Mouse (Mus musculus): ENCODE measurements around the gene Aff3.
"Not testable (repeated sequence)": the region's sequence is repeated elsewhere in the genome, so short reads cannot be mapped to it uniquely, and the experiment has no call there.

Gene Aff3

DNA sequence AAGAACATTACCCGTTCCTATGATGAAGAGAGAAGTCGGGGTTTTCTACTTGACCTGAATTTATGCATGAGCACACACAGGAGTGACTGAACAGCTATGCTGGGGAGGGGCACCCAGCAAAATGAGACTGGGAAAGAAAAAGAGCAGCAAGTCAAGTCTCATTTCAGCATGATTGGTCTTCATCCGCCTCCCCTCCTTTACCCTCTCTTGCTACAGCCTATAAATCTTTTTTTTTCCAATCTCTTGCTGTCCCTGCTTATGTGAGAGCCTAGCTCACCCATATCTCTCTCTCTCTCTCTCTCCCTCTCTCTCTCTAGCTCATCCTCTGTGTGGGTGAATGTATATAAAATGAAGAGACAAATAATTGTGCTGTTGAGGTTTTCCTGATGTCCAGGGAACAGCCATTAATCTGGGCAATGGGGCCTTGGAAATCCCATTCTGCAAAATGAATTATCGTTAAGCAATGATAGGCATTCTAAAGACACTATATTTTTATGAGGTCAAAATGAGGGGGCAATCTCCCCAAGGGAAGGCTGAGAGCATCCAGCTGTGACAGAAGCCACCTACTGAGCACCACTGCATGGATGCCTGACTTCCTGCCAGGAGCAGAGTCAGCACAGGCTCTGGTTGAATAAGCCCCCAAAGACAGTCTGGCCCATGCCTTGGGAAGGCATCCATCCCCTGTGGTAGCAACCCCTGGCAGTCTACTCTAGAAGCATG is 224.8 kb downstream of the Aff3 start:
- DNase-seq (ENCODE audit: low spot score in 2 of 2) = no peak

- DNase-seq (ENCODE audit: low spot score in 2 of 2) = no peak
Measured at GRCm38 (mm10) chr1:38438447-38438846, 226.3 kb downstream of the Aff3 start.

DNA sequence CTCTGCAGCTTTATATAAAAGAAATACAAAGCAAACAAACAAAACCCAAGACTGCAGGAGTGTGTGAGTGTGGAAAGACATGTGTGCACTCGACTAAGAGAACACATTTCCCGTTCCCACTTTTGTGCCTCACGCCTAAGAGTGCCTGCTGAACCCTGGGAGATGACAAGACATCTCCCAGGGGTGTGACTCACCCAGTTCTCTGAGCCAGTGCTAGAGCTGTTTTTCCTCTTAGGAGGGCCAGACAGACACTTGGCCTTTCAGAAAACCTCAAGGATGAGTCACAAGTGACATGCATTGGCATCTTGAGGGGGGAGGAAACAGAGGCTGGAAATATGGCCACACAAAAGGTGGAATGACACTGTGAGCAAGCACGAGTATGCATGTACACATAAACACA is 227.1 kb downstream of the Aff3 start:
- no peak for DNase-seq (ENCODE audit: low spot score in 2 of 2)

DNA sequence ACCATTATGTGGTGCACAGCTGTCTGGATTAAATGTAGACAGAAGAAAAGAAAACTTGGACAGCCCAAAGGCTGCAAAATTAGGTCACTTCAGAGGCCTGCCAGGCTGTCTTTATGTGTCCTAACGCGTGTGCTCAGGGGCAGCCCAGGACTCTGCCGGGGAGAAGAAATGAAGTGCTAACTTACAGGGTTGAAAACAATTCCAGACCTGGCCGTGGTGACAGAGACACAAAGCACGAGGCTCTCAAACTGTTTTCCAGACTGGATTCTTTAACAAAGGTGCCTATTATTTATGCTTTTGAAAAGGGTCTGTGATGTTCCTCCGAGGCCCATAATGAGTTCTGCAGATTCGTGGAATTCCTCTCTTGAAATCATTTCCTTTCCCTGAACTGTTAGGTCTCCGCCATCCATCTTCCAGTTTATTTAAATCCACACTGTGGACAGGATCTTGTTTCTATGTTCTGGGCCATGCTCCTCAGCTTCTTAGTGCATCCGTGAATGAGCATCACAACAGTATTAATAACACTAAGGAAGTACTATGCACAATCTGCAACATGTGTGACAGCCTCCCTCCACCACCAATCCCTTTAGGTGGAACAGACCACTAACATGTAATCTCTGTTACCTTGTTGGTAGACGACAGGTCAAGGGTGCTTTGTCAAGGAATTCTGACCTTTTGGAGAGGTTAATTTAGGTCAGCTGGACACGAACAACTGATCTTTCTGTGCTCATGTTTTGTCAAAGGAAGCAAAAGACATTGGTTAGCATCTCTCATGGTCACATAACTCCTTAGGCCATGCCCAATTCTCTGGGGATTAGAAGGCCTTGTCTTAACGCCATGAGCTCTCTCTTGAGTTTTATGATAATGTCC is 228.0 kb downstream of the Aff3 start:
- no peak for DNase-seq (ENCODE audit: low spot score in 2 of 2)

- DNase-seq (ENCODE audit: low spot score in 2 of 2) = not testable (repeated sequence)
Measured at GRCm38 (mm10) chr1:38430311-38430710, 234.4 kb downstream of the Aff3 start.

GRCm38 (mm10) chr1:38428708-38429683 is 235.8 kb downstream of the Aff3 start:
- DNase-seq (ENCODE audit: low spot score in 2 of 2) = no peak

GRCm38 (mm10) chr1:38422921-38423320 is 241.8 kb downstream of the Aff3 start:
- DNase-seq (ENCODE audit: low spot score in 2 of 2) = no peak

DNA sequence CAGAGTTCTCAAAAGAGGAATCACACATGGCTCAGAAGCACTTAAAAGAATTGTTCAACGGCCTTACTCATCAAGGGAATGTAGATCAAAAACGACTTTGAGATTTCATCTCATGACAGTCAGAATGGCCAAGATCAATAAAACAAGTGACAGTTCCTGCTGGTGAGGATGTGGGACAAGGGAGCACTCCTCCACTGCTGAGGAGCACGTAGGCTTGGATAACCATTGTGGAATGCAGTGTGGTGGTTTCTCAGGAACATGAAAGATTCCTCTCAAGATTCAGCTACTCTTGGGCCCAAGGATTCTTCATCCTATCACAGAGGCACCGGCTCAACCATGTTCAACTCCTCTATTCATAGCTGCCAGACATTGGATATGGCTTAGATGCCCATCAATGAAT is 245.4 kb downstream of the Aff3 start:
- DNase-seq (ENCODE audit: low spot score in 2 of 2) = no peak

DNA sequence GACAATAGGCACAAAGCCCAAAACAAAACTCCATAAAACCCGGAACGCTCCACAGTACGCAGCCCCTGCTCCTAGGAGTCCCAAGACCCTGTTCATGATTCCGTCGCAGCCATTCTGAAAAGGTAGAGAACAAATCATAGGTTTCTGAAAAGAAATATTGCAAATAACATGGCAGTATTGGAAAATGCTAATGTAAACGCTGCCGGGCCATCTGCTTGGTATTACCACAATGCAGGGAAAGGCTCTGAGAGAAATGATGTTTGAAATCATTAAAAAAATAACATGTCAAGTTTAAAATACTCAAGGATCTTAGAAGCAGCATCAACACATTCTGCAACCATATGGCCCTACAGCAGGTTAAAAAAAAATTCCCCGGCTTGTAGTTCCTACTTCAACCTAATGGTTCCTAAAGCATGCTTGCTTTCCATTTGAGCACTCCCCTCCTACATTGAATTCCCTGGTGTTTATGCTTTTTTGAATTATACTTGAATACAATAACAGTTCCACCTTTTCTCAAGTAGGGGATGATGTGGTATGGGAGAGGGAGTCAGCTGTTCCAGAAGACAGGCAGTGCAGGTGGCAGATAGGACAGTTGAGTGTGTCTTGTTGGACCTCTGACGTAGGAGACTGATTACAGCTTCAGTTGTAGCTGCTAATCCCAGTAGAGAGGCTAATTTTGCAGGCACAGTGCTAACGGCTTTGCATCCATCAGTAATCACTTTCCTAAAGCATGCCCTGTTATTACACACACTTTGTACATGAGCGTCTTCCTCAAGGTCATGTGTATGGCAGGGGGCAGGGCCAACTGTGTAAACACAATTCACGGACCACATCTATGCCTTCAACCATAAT is 246.3 kb downstream of the Aff3 start:
- DNase-seq (ENCODE audit: low spot score in 2 of 2) = no peak

DNA sequence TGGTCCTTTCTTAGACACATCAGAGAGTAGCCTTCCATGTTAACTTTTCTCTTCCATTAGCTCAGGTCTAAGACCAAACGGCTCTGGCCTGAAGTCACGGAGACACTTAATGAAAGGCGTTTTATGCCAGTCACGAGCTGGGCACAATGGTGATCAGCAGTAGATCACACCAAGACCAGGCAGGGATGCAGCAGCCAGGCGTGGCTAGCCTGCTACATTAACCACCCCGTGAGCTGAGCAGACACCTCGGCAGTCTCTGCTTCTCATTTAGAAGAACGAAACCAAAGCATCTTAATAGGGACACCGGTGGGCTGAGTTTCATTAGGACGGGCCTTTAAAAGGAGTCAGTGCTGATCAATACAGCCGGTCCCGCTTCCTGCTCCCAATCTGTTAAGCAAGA is 247.6 kb downstream of the Aff3 start:
- no peak for DNase-seq (ENCODE audit: low spot score in 2 of 2)

DNA sequence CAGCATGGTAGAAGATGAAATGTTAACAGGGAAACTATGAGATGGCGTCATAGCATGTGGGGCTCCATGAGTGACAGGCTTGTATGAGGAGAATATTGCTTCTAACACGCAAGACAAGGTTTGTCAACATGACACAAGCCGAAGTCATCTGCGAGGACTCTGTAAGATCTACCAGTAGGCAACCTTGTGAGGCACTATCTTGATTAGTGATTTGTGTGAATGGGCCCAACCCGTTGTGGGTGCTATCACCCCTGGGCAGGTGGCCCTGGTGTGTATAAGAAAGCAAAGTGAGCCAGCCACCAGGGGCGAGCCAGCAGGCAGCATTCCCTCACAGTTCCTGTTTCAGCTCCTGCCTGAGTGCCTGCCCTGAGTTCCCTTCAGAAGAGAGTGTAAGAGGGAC is 249.2 kb downstream of the Aff3 start:
- DNase-seq (ENCODE audit: low spot score in 2 of 2) = no peak

- no peak for DNase-seq (ENCODE audit: low spot score in 2 of 2)
Measured at GRCm38 (mm10) chr1:38411106-38411505, 253.6 kb downstream of the Aff3 start.

DNA sequence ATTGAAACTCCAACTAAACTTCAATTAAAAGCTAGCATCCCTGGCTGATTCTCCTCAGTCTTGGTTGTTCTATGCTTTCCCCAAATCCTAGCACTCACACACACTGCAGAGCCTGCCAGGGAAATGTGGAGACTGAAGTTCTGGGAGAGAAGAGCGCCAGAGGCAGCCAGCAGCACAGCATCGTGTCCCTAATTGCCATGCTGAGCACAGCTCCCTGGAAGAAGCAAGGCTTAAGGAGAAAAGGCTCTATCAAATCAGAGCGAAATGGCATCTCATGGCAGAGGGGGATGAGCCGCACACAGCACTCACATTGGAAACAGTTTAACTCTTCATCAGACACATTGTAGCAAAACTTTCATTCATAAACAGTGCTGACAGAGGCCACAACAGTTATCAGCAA is 254.3 kb downstream of the Aff3 start:
- no peak for DNase-seq (ENCODE audit: low spot score in 2 of 2)

DNA sequence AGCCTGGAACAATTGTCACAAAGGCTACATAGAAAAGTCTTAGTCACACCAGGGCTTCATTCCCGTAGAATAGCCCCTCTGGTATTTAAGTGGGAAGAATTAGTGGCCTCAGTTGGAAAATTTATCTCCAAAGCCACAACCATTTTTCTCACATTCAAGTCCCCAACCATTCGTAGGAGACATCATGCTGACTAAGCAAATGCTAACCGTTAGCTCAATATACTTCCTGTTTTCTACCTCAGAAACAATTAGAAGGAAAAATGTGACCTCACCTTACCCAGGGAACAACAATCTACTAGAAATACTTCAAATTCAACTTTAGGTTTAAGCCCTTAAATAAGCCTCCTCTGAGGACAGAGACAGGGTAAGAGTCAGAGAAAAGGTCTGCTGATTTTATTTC is 256.5 kb downstream of the Aff3 start:
- no peak for DNase-seq (ENCODE audit: low spot score in 2 of 2)

- DNase-seq (ENCODE audit: low spot score in 2 of 2) = no peak
Measured at GRCm38 (mm10) chr1:38403781-38404180, 261.0 kb downstream of the Aff3 start.

DNA sequence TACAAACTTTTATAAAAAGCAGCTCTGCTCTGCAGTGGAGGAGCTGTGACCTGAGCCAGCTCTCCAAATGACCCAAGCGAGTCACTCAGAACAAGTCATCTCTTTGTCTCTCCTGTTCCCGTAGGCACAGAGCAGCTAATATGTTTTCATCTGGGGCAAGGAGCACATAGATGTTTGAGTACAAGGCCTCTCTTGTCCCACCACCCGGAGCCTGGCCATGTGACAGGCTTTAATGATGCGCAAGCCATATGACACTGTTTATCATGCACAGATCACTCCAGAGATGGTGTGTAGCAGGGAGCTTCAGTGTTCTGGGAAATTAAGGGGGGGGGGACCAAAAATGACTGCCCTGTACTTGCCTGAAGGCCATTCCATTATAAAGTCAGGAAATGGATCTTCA is 262.9 kb downstream of the Aff3 start:
- DNase-seq (ENCODE audit: low spot score in 2 of 2) = no peak

- DNase-seq (ENCODE audit: low spot score in 2 of 2) = no peak
Measured at GRCm38 (mm10) chr1:38399269-38399668, 265.5 kb downstream of the Aff3 start.

DNA sequence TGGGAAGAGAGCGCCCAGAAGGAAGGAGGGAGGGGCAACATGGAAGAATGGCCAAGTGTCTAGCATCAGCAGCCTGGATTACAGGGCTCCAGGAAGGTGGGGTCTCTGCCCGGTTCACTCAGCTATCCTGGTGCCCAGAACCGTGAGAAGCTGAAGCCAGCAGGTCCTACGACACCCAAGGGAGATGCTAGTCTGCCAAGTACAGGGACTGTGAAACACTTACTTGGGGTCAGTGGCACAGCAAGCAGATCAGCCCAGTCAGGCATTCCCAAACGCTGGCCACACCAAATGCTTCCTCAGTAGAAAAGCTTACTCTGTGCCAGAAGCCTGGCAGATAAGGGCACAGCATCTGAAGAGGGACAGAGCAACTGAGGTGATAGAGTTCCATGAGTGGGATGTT is 266.2 kb downstream of the Aff3 start:
- DNase-seq (ENCODE audit: low spot score in 2 of 2) = no peak

DNA sequence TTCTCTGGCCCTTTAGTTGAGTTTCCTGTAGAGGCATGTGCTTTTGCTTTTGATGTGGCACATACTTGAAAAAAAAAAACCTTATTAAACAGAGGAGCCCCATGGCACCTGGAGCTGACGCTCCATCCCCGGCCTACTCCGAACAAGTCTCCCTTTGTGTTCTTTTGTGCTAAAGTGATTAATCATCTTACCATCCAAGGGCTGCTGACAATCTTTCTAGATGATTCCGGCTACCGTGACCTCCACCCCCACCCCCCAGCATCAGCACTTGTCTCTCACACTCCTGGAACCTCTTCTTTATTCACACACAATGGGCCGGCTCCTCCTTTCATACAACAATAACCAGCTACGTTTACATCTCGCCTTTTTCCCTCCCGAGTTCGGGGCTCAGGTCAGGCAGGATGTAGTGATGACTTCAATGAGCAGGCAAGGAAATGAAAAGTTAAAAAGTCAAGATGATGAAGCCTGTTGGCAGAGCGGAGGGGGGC is 269.5 kb downstream of the Aff3 start:
- DNase-seq (ENCODE audit: low spot score in 2 of 2) = no peak

GRCm38 (mm10) chr1:38394493-38394892 is 270.3 kb downstream of the Aff3 start:
- no peak for DNase-seq (ENCODE audit: low spot score in 2 of 2)

- DNase-seq (ENCODE audit: low spot score in 2 of 2) = no peak
Measured at GRCm38 (mm10) chr1:38393516-38393915, 271.2 kb downstream of the Aff3 start.
